Mouse (Mus musculus): ENCODE measurements at regions not wholly inside any gene's neighbourhood (a gene's known extent, or its start where the extent isn't known, plus 50 kb on each side); places are given as distances from the start of the nearest gene placed in this dataset.

DNA sequence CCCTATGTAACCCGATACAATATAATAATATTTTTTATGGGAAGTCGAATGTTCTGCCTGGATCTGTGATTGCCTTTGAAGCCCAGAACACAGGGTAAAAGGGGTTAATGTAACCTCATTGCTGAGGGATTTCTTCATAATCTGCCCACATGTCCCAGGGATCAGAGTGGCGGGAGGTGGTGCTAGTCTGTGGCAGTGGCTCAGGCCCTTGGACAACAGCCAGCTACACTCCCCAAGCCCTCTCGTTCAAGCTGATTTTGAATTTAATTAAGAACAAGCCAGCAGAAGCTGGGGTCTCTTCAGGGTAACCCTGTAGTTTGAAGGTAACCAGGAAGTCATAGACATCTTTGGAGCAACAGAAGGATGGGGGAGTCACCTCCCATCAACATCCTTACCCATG, 171.5 kb downstream of the Sox9 start:
- TF ChIP-seq CTCF (conservative IDR thresholded peaks at IDR 0.05; ENCODE audit: low read length), result no peak
- TF ChIP-seq NANOG (IDR thresholded peaks at IDR 0.05; ENCODE audit: borderline replicate concordance, low read length), result no peak
- TF ChIP-seq POU5F1 (IDR thresholded peaks at IDR 0.05; ENCODE audit: borderline replicate concordance, low read length), result no peak
